Mouse (Mus musculus): ENCODE results near the gene 1110065P20Rik.

1110065P20Rik gene

GRCm38 (mm10) chr4:124843493-124843892 is 7.5 kb downstream of the 1110065P20Rik start:
- no peak for DNase-seq (ENCODE audit: low read depth, low spot score)

DNA sequence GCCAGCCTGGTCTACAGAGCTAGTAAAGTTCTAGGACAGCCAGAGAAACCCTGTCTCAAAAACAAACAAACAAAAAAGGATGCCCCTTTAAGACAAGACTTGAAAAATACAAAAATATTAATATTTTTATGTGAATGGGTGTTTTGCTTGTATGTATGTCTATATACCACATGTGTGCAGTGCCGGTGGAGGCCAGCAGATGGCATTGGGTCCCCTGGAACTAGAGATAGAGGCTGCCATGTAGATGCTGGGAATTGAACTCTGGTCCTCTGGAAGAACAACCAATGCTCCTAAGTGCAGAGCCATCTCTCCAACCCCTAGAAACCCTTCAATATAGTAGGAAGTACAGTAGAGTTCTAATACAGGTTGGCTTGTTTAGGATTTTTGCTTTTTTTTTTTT is 10.0 kb downstream of the 1110065P20Rik start:
- DNase-seq (ENCODE audit: low read depth, low spot score) = no peak

- DNase-seq (ENCODE audit: low read depth, low spot score) = no peak
Measured at GRCm38 (mm10) chr4:124838035-124838700, 12.8 kb downstream of the 1110065P20Rik start.

DNA sequence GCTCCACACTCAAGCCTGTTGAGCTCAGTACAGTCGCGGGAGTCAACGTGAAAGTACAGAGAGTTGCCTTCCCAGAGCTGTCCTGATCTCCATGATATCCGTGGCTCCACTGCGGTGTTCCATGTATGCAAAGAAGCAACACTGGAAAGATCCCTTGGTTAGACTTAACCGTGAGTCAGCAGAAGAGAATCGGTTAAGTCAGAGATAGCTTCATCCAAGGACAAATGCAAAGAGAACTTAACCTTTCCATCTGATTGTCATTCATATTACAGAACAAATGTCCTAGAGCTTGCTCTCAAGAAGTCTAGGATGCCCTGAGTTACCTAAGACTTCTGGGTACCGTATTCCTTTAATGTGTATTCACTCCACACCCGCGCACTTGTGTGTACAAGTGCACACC is 18.2 kb downstream of the 1110065P20Rik start:
- DNase-seq (ENCODE audit: low read depth, low spot score) = no peak

DNA sequence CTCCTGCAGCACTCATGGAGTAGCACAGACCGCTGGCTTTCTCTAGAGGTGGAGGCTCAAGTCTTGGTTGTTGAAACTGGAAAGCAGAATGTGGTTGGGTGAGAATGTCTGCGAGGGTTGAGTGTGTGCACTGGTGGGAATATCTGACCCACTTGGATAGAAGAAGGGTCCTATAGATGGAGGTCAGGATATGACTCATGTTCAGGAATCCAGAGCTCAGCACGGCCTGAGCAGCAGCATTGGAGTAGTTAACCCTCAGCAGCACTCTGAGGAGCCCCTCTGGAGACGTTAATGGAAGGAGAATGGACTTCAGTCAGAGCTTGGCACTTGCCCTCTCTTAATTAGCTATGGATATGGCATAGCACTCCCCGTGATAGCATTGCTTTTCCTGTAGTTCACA is 21.3 kb downstream of the 1110065P20Rik start:
- no peak for DNase-seq (ENCODE audit: low read depth, low spot score)

DNA sequence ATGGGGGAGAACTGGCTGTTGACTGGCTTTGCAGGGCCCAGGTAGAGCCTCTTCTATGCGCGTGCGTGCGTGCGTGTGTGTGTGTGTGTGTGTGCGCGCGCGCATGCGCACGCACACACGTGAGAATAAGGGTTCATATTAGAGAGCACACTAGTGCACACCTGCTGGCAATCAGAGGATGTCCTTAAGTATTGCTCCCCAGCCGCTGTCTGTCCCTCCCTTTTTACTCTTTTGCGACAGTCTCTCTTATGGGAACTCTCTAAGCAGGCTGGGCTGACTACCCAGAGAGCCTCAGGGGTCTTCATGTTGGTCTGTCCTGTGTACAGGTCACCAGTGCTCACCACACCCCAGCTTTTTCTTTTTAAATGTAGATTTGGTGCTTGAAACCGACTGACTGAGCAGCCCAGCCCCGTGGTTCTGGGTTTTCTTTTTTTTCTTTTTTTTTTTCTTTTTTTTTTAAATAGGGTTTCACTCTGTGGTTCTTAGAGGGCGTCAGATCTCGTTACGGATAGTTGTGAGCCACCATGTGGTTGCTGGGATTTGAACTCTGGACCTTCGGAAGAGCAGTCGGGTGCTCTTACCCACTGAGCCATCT is 25.5 kb downstream of the 1110065P20Rik start:
- DNase-seq (ENCODE audit: low read depth, low spot score) = no peak

GRCm38 (mm10) chr4:124824967-124825366 is 26.0 kb downstream of the 1110065P20Rik start:
- DNase-seq (ENCODE audit: low read depth, low spot score) = no peak

DNA sequence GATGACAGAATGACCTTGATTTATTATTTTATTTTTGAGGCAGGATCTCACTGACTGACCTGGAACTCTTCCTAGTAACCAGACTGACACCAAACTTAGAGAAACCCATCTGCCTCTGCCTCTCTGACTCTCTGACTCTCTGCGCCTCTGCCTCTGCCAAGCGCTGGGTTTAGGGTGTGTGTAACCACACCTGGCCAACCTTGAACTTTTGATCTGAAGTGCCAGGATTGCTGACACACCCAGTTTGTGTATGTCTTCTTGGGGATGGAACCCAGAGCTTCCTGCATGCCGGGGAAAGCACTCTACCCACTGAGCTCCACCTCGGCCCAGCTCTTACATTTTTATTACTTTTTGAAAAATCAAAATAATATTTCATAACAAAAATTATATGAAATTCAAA is 32.2 kb downstream of the 1110065P20Rik start:
- no peak for DNase-seq (ENCODE audit: low read depth, low spot score)

DNA sequence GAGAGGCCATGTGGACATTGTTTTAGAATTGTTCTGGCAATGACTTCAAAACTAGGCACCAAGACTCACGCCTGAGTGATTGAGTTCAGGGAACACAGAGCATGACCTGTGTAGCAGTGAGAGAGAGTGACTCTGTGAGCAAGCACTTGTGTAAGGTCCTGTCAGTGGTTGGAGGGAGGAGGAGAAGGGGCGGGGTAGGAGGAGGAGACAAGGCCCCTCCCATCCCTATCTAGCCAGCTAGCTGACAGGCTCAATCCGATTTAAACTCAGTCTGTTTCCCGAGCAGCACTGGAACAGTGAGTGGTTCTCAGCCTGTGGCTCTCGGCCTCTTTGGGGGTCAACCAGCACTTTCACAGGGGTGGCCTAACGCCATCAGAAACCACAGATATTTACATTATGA is 33.2 kb downstream of the 1110065P20Rik start:
- DNase-seq (ENCODE audit: low read depth, low spot score) = peak; percentile 44

DNA sequence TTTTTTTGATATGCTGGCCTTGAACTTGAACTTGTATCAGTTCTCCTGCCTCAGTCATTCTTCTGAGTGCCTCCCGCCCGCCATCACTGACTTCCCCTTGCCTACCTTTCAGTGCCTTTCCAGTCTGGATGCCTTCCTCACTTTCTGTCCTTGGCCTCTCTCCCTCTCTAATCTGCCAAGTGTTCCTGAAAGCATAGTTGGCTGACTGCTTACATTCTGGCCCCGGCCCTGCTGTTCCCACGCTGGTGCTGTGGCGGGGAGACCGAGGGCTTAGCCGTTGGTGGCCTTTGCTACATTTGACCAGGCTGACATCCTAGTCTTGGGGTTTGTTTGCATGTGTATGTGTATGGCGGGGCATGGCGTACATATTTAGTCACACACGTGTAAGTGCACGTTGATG is 35.1 kb downstream of the 1110065P20Rik start:
- DNase-seq (ENCODE audit: low read depth, low spot score) = no peak

DNA sequence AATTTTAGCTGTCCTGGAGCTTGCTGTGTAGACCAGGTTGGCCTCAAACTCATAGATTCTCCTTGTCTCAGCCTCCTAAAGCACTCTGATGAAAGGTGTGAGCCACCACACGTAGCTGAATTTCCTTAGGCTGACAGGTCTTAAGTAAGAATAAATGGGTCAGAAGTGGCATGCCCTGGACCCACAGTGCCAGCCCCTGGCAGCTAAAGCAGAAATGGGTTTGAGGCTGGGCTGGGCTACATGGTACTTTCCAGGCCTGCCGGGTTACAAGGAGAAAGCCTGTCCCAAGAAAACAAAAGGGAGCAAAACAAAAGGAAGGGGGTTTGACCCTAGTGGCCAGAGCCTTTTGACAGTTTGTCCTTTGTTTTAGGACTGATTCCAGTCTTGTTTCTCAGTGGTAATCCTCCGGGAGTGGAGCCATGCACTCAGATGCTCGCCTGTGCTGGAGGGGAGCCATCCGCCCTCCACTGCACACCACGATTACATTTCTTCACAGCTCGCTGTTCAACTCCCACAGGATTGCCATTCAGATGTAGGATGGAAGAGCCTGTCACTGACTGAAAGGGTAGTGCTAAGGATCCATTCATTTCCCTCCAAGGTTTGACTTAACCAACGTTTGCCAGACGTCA is 39.5 kb downstream of the 1110065P20Rik start:
- DNase-seq (ENCODE audit: low read depth, low spot score) = no peak

DNA sequence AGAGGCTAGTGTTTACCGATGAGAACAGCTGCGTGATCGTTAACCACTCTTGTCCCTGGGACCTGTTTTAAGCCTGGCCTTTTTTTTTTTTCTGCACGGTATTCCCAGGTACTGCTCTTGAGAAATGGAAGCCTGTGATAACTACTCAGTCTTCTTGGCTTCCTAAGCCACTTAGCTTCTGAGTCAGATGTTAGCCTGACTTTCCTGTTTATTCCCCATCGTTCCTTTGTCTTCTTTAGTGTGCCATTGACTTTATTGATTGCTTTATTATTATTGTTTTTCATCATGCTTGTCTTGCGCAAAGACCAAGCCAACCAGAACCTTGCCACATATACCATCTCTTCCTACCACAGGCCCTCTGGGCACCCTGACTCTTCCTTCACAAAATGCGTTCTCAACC is 40.9 kb downstream of the 1110065P20Rik start:
- no peak for DNase-seq (ENCODE audit: low read depth, low spot score)

GRCm38 (mm10) chr4:124809136-124809883 is 41.7 kb downstream of the 1110065P20Rik start:
- no peak for DNase-seq (ENCODE audit: low read depth, low spot score)

GRCm38 (mm10) chr4:124808511-124808910 is 42.5 kb downstream of the 1110065P20Rik start:
- DNase-seq (ENCODE audit: low read depth, low spot score) = no peak

DNA sequence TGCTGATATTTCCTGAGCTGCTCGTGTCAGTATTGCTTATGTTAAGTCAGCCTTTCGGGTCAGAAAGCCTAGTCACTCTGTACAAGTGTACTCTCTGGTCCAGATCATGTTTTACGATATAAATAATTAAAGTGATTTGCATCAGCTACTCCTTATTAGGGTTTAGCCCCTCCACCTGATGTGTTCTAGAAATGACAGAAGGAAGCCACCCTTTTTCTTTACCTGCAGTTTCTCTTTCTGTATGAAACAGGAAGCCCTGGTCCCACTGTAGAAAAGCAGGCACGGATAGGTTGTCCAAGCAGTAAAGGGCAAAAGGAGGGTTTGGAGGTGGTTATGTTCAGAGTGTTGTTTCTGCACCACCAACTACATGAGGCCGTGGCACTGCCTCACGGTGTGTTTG is 47.6 kb downstream of the 1110065P20Rik start:
- DNase-seq (ENCODE audit: low read depth, low spot score) = no peak

DNA sequence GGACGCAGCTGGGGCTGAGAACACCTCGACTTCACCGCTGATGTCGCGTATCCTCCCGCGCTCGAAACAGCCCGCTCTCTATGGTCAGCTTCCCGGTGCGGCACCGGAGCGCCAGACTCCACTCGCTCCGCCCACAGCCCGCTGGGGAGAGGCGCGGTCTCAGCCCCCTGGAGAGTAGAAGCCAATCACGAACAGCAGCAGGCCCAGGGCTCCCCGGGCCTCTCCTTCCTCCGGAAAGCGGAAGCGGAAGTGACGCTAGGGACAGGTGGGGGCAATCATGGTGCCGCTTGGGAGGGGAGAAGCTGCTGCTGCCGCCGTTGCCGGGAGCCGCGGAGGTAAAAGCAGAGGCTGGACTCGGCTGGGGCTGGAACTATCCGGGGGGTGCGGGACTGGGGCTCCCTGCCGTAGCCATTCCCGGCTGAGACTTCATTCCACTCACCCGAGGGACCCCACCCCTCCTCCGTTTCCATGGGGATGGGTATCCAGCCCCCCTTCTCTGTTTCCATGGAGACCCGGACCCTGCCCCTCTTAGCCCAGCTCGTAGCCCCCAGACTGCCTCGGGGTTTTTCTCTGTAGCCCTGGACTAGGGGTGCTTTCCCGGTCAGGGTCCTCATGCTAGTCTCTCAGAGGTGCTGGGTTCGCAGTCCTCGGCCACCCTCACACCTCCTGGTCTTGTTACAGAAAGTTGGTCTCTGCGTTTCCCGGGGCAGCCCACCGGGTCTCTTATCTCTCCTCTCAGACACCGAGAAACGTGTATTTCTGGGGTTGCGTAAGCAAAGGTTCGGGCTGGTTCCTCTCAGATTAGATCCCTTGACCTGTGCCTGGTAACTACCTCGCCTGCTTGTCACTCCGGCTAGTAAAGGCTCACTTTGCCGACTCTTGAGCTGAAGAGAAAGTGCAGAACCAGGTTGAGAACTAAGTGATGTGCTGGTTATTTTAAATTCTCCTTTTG is 48.4 kb downstream of the 1110065P20Rik start:
- DNase-seq (ENCODE audit: low read depth, low spot score) = peak; percentile 95

DNA sequence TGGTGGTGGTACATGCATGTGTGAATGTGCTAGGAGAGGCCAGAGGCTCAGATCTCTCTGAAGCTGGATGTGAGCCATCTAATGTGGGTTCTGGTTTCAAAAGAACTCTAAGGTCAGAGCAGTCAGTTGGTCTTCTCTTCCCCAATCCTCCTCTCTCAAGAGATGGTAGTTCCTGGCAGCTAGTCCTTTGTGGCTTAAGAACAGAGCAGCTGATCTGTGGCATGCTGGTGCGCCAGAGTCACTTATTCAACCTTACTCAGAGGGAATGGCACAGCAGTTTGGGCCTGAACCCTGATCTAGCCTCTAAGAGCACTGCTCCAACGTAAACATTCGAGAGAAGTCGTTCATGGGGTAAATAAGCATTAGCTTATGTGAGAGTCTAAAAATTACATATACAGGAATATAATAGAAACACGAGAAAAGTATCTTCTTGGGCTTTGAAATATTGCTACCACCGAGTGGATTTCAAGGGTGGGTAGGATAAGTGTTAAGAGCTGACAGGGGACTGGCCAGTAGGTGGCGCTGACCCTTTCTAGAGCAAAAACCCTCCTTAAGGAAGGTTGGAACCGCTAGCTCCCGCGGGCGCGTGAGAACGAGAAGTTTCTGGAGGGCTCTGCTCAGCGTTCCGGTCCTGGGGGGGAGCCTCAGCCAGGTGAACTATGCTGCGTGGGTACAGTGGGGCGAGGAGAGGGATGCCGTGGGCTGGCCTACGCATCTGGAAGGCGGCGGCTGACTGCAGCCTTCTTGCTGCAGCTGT is 49.3 kb downstream of the 1110065P20Rik start, which contains the start of gene Mtf1:
Gene Mtf1, plus strand, starts transcription at position 553 of the 757 bp plus-strand sequence.
- DNase-seq (ENCODE audit: low read depth, low spot score) = peak; percentile 90
